Mouse (Mus musculus): Measurements from ENCODE around the gene Col4a4. TPM values are rescaled to one million over a fixed set of nuclear protein-coding genes. Genes with fewer than 3 reads are reported as not detected.

Col4a4 gene
- 0.10 and 0.25 TPM in 2 replicates for polyA plus RNA-seq (2014; fragmentation: Nextera tagmentation; extraction: Ambion mirVana)

- DNase-seq (ENCODE audit: low spot score) = peak; percentile 14
- peak within 1 kb of the TSS; percentile 72 for H3K4me2 ChIP-seq (ENCODE audit: low read depth, low read length)
- peaks cover 14% of the 10 kb centered on the region for H3K27me3 ChIP-seq (ENCODE audit: control insufficient read depth, insufficient read depth, low read length)
- WGBS = 4% methylated on average over 34 of the region's 34 CpGs
- no peak within 1 kb of the TSS for H3K27ac ChIP-seq (replicated peaks; ENCODE audit: low read depth, low read length)
- no peaks in the 10 kb centered on the region for H3K36me3 ChIP-seq (replicated peaks; ENCODE audit: control insufficient read depth, insufficient read depth, low read depth, low read length)
- H3K9ac ChIP-seq (replicated peaks; ENCODE audit: low read length) = peak within 1 kb of the TSS; percentile 47
- ATAC-seq (replicated peaks; ENCODE audit: insufficient number of reproducible peaks, low FRiP score, low TSS enrichment, low read depth) = 0 out of 2 replicates have a peak, but pooled peaks have one; percentile 48
- H3K4me3 ChIP-seq (ENCODE audit: low read depth, low read length) = peak within 1 kb of the TSS; percentile 30
- H3K4me1 ChIP-seq (ENCODE audit: control insufficient read depth, insufficient read depth, low read length) = no peaks in the 10 kb centered on the region
- no peaks in the 10 kb centered on the region for H3K9me3 ChIP-seq (replicated peaks; ENCODE audit: control insufficient read depth, low read length)
These were observed at the start of gene Col4a4, which contains the start of gene Col4a3 for GRCm38 (mm10) chr1:82586713-82587399. Gene Col4a4 (minus strand): TSS chr1:82586849. Gene Col4a3 (plus strand): TSS chr1:82586921.

DNA sequence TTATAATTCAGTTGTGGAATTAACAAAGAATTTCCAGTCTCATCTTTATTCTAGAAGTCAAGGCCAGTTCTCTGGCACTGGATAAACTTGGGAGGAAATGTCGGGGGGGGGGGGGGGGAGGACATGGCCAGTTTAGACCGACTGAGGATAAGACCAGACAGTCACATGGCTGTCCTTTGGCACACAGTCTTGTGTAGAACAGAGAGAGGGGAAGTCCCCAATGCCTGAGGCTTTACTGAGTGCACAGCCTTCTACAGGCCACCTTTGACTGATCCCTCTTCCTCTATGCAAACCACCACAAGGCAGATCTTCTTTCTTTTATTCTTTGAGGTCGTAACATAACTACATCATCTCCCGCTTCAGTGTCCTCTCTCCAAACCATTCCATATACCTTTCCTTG is 49.7 kb upstream of the Col4a4 start:
- H3K4me1 ChIP-seq (ENCODE audit: control insufficient read depth, insufficient read depth, low read length) = no peaks in the 10 kb centered on the region
- 78% methylated on average over 4 of the region's 4 CpGs for WGBS

DNA sequence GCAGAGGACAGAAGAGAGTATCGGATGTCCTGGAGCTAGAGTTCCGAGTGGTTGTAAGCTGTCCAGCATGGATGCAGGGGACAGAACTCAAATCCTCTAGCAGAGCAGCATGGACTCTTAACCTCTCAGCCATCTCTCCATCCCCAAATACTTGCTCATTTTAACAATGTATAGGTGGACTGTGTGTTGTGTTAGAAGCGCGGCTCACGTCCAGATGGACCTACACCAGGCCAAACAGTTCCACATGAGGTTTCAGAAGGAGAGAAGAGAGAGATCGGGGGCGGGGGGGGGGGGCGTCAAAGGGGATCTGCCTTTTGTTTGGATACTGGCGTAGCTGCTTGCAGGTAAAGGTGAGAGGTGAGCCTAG is 48.6 kb upstream of the Col4a4 start:
- Histone ChIP-seq H3K27ac (replicated peaks; ENCODE audit: low read depth, low read length) (no peak overlapping the region), H3K4me2 (ENCODE audit: low read depth, low read length) (no peak overlapping the region), H3K27me3 (ENCODE audit: control insufficient read depth, insufficient read depth, low read length) (no peaks in the 10 kb centered on the region), H3K9ac (replicated peaks; ENCODE audit: low read length) (no peak overlapping the region), H3K36me3 (replicated peaks; ENCODE audit: control insufficient read depth, insufficient read depth, low read depth, low read length) (no peaks in the 10 kb centered on the region), H3K4me1 (ENCODE audit: control insufficient read depth, insufficient read depth, low read length) (no peaks in the 10 kb centered on the region), H3K4me3 (ENCODE audit: low read depth, low read length) (no peak overlapping the region), H3K9me3 (replicated peaks; ENCODE audit: control insufficient read depth, low read length) (no peaks in the 10 kb centered on the region)
- DNase-seq (ENCODE audit: low spot score) = no peak
- 86% methylated on average over 8 of the region's 9 CpGs for whole genome bisulfite sequencing
- ATAC-seq (replicated peaks; ENCODE audit: insufficient number of reproducible peaks, low FRiP score, low TSS enrichment, low read depth) = no peak

More for the DNA sequence above, 49.7 kb upstream of the Col4a4 start:
- Histone ChIP-seq H3K4me2 (ENCODE audit: low read depth, low read length) (no peak overlapping the region), H3K36me3 (replicated peaks; ENCODE audit: control insufficient read depth, insufficient read depth, low read depth, low read length) (no peaks in the 10 kb centered on the region), H3K4me3 (ENCODE audit: low read depth, low read length) (no peak overlapping the region), H3K9ac (replicated peaks; ENCODE audit: low read length) (no peak overlapping the region), H3K27me3 (ENCODE audit: control insufficient read depth, insufficient read depth, low read length) (no peaks in the 10 kb centered on the region), H3K9me3 (replicated peaks; ENCODE audit: control insufficient read depth, low read length) (no peaks in the 10 kb centered on the region), H3K27ac (replicated peaks; ENCODE audit: low read depth, low read length) (no peak overlapping the region)
- no peak for ATAC-seq (replicated peaks; ENCODE audit: insufficient number of reproducible peaks, low FRiP score, low TSS enrichment, low read depth)
- DNase-seq (ENCODE audit: low spot score) = no peak

DNA sequence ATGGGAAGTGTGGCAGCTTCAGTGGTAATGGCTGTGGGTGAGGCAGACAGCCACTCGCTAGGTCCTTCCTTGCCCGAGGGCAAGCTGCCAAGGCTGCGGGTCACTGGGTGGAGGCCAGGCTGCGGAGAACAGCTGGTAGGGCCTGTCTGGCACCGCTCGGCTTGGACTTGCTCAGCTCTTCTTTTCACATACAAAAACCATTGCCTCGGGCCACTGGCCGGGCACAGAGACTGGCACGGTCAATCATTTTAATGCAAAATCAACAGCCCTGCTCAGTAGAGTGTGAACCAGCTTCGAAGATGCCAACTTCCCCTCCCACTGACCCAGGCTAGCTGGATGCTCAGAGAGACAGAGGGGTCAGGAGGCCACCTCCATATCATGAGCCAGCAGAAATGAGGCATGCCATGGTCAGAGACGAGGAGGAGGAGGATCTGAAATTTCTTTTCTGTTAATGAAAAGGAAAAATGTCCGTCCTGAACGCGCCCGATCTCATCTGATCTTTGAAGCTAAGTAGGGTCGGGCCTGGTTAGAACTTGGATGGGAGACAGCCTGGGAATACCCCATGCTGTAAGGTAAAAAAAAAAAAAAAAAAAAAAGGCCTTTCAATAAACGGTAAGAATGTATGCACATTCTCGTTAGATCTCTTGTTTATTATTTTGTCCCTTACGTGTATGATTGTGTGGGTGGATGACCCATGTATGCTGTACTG is 48.0 kb upstream of the Col4a4 start:
- WGBS = 89% methylated on average over 19 of the region's 19 CpGs
- Histone ChIP-seq H3K36me3 (replicated peaks; ENCODE audit: control insufficient read depth, insufficient read depth, low read depth, low read length) (no peaks in the 10 kb centered on the region), H3K9ac (replicated peaks; ENCODE audit: low read length) (no peak overlapping the region), H3K4me1 (ENCODE audit: control insufficient read depth, insufficient read depth, low read length) (no peaks in the 10 kb centered on the region), H3K9me3 (replicated peaks; ENCODE audit: control insufficient read depth, low read length) (no peaks in the 10 kb centered on the region), H3K4me2 (ENCODE audit: low read depth, low read length) (no peak overlapping the region), H3K4me3 (ENCODE audit: low read depth, low read length) (no peak overlapping the region), H3K27ac (replicated peaks; ENCODE audit: low read depth, low read length) (no peak overlapping the region), H3K27me3 (ENCODE audit: control insufficient read depth, insufficient read depth, low read length) (no peaks in the 10 kb centered on the region)
- ATAC-seq (replicated peaks; ENCODE audit: insufficient number of reproducible peaks, low FRiP score, low TSS enrichment, low read depth) = no peak
- DNase-seq (ENCODE audit: low spot score) = no peak

- no peaks in the 10 kb centered on the region for H3K9me3 ChIP-seq (replicated peaks; ENCODE audit: control insufficient read depth, low read length)
These were observed 44.6 kb upstream of the Col4a4 start for GRCm38 (mm10) chr1:82631169-82631792.

DNA sequence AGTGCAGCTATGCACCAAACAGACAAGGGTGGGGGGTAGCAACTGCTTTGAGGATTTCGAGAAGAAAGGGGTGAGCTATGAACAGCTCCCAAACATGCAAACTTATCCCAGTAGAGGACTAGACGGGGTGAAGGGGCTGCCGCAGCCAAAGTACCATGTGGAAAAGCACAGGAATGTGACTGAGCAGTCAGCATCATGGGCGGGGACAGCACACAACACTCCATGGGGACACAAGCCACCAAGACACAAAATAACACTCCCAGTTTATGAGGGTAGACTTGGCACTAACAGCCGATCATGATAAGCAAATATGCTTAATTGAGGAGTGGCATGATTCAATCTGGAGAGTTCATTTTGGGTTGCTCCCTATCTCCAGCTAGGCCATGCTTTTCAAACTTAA is 42.8 kb upstream of the Col4a4 start:
- Histone ChIP-seq H3K9me3 (replicated peaks; ENCODE audit: control insufficient read depth, low read length) (no peaks in the 10 kb centered on the region), H3K4me1 (ENCODE audit: control insufficient read depth, insufficient read depth, low read length) (no peaks in the 10 kb centered on the region), H3K36me3 (replicated peaks; ENCODE audit: control insufficient read depth, insufficient read depth, low read depth, low read length) (no peaks in the 10 kb centered on the region), H3K27me3 (ENCODE audit: control insufficient read depth, insufficient read depth, low read length) (no peaks in the 10 kb centered on the region), H3K4me3 (ENCODE audit: low read depth, low read length) (no peak overlapping the region), H3K27ac (replicated peaks; ENCODE audit: low read depth, low read length) (no peak overlapping the region), H3K4me2 (ENCODE audit: low read depth, low read length) (no peak overlapping the region), H3K9ac (replicated peaks; ENCODE audit: low read length) (no peak overlapping the region)
- DNase-seq (ENCODE audit: low spot score) (no peak), ATAC-seq (replicated peaks; ENCODE audit: insufficient number of reproducible peaks, low FRiP score, low TSS enrichment, low read depth) (no peak)
- 86% methylated on average over 5 of the region's 5 CpGs for WGBS

More at GRCm38 (mm10) chr1:82631169-82631792, 44.6 kb upstream of the Col4a4 start:
- no peaks in the 10 kb centered on the region for H3K36me3 ChIP-seq (replicated peaks; ENCODE audit: control insufficient read depth, insufficient read depth, low read depth, low read length)
- no peak for DNase-seq (ENCODE audit: low spot score)
- no peak overlapping the region for H3K4me3 ChIP-seq (ENCODE audit: low read depth, low read length)
- H3K27me3 ChIP-seq (ENCODE audit: control insufficient read depth, insufficient read depth, low read length) = no peaks in the 10 kb centered on the region
- no peak for ATAC-seq (replicated peaks; ENCODE audit: insufficient number of reproducible peaks, low FRiP score, low TSS enrichment, low read depth)
- no peaks in the 10 kb centered on the region for H3K4me1 ChIP-seq (ENCODE audit: control insufficient read depth, insufficient read depth, low read length)
- WGBS = 79% methylated on average over 6 of the region's 6 CpGs
- H3K27ac ChIP-seq (replicated peaks; ENCODE audit: low read depth, low read length) = no peak overlapping the region
- H3K9ac ChIP-seq (replicated peaks; ENCODE audit: low read length) = no peak overlapping the region
- no peak overlapping the region for H3K4me2 ChIP-seq (ENCODE audit: low read depth, low read length)

- DNase-seq (ENCODE audit: low spot score) (no peak), ATAC-seq (replicated peaks; ENCODE audit: insufficient number of reproducible peaks, low FRiP score, low TSS enrichment, low read depth) (no peak)
- Histone ChIP-seq H3K9me3 (replicated peaks; ENCODE audit: control insufficient read depth, low read length) (no peaks in the 10 kb centered on the region), H3K4me2 (ENCODE audit: low read depth, low read length) (no peak overlapping the region), H3K27me3 (ENCODE audit: control insufficient read depth, insufficient read depth, low read length) (no peaks in the 10 kb centered on the region), H3K27ac (replicated peaks; ENCODE audit: low read depth, low read length) (no peak overlapping the region), H3K9ac (replicated peaks; ENCODE audit: low read length) (no peak overlapping the region), H3K4me1 (ENCODE audit: control insufficient read depth, insufficient read depth, low read length) (no peaks in the 10 kb centered on the region), H3K36me3 (replicated peaks; ENCODE audit: control insufficient read depth, insufficient read depth, low read depth, low read length) (no peaks in the 10 kb centered on the region), H3K4me3 (ENCODE audit: low read depth, low read length) (no peak overlapping the region)
- 84% methylated on average over 4 of the region's 4 CpGs for WGBS
These were observed 41.0 kb upstream of the Col4a4 start for GRCm38 (mm10) chr1:82627652-82628051.

DNA sequence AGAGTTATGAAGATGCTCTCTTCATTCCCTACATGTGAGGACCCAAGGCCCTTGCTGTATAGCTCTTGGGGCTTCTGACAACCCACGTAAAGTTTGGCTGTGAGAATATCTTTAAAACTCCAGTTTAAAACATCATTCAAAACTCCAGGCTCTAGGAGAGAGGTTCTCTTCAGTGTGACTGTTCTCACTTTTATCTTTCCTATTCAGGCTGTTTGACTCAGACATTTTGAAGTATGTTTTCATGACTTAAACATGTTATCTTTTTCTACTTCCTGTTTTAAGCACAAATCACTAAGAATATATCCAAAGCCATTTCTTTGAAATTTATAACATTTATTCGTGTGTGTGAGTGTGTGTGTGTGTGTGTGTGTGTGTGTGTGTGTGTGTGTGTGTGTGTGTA is 38.8 kb upstream of the Col4a4 start:
- DNase-seq (ENCODE audit: low spot score) = no peak
- H3K27me3 ChIP-seq (ENCODE audit: control insufficient read depth, insufficient read depth, low read length) = no peaks in the 10 kb centered on the region
- no peaks in the 10 kb centered on the region for H3K4me1 ChIP-seq (ENCODE audit: control insufficient read depth, insufficient read depth, low read length)
- H3K9me3 ChIP-seq (replicated peaks; ENCODE audit: control insufficient read depth, low read length) = no peaks in the 10 kb centered on the region
- H3K4me2 ChIP-seq (ENCODE audit: low read depth, low read length) = no peak overlapping the region
- H3K9ac ChIP-seq (replicated peaks; ENCODE audit: low read length) = no peak overlapping the region
- H3K27ac ChIP-seq (replicated peaks; ENCODE audit: low read depth, low read length) = no peak overlapping the region
- ATAC-seq (replicated peaks; ENCODE audit: insufficient number of reproducible peaks, low FRiP score, low TSS enrichment, low read depth) = no peak
- no peak overlapping the region for H3K4me3 ChIP-seq (ENCODE audit: low read depth, low read length)
- 82% methylated on average over 2 of the region's 2 CpGs for WGBS
- no peaks in the 10 kb centered on the region for H3K36me3 ChIP-seq (replicated peaks; ENCODE audit: control insufficient read depth, insufficient read depth, low read depth, low read length)

Data from embryonic facial prominence, embryonic 11.5 days (tissue).